Mouse (Mus musculus) urinary bladder, postnatal 4 days (tissue): ENCODE measurements around the gene Olfr3.

Source experiments
- DNase-seq, 2 experiments: peaks; one replicate each; pipeline ENCODE4 v3.0.0; 2021 to 2022; ENCODE audit warnings: low spot score in 2 of 2

Olfr3 gene

GRCm38 (mm10) chr2:36816932-36817331 is at the start of gene Olfr3:
Gene Olfr3 (minus strand): TSS chr2:36817032.
- DNase-seq: no peak

- no peak for DNase-seq
Measured at GRCm38 (mm10) chr2:36862560-36862959, 45.7 kb upstream of the Olfr3 start, which contains the start of gene Olfr351. Gene Olfr351 (minus strand): TSS chr2:36862660.

- no peak for DNase-seq
Measured at GRCm38 (mm10) chr2:36846010-36846409, 29.2 kb upstream of the Olfr3 start, which contains the start of gene Olfr350. Gene Olfr350 (plus strand): TSS chr2:36846310.

- DNase-seq: no peak
Measured at GRCm38 (mm10) chr2:36790238-36790637, 26.6 kb downstream of the Olfr3 start, which contains the start of gene Olfr50. Gene Olfr50 (plus strand): TSS chr2:36790538.

GRCm38 (mm10) chr2:36783976-36784375 is 32.9 kb downstream of the Olfr3 start, which contains the start of gene Olfr348:
Gene Olfr348 (plus strand): TSS chr2:36784276.
- DNase-seq: no peak
